Mouse (Mus musculus): ENCODE results near the gene Grk6.

GRCm38 (mm10) chr13:55403935-55404852 lies 40.7 kb upstream of the Grk6 start:
- TF ChIP-seq POLR2A (IDR thresholded peaks at IDR 0.05; ENCODE audit: borderline replicate concordance, control insufficient read depth, low read depth, low read length) = no peak
- TF ChIP-seq CTCF (IDR thresholded peaks at IDR 0.05; ENCODE audit: control insufficient read depth, insufficient read depth, low read length) = no peak

Measured in bone marrow, adult 2 months (tissue).